Mouse (Mus musculus): ENCODE measurements around the gene Des.

Gene Des

GRCm38 (mm10) chr1:75413749-75414148 lies 53.6 kb downstream of the Des start:
- in situ Hi-C loops (cut with MboI, MseI), result no loop called here
